Mouse (Mus musculus) lung, postnatal 0 days (tissue): Measurements from ENCODE around the gene Babam1. TPM values are rescaled to one million over a fixed set of nuclear protein-coding genes. Genes with fewer than 3 reads are reported as not detected.

Source experiments
- ATAC-seq: fragments of 200-750 bp; cut with Nextera tagmentation; 2 replicates; pipeline ENCODE4 v1.8.0; 2017; ENCODE audit warnings: moderate library complexity
- DNase-seq: peaks from one replicate; pipeline ENCODE4 v3.0.0-alpha.2; 2016; ENCODE audit warnings: low spot score
- H3K27ac ChIP-seq: fragments of 300-500 bp; sonication (generic); 2 replicates; pipeline ENCODE4 v1.5.1; 2014; ENCODE audit warnings: antibody characterized with exemption, mild to moderate bottlenecking, low read length, mixed read lengths
- H3K27me3 ChIP-seq: fragments of 300-500 bp; sonication (generic); replicated peaks from 2 replicates; pipeline ENCODE4 v1.6.1; 2014; ENCODE audit warnings: low read length, mixed read lengths; ENCODE audit not compliant: insufficient read depth
- H3K36me3 ChIP-seq: fragments of 300-500 bp; sonication (generic); 2 replicates; pipeline ENCODE4 v1.6.1; 2014; ENCODE audit warnings: low read length, mixed read lengths; ENCODE audit not compliant: insufficient read depth
- H3K4me1 ChIP-seq: fragments of 300-500 bp; sonication (generic); 2 replicates; pipeline ENCODE4 v1.6.1; 2014; ENCODE audit warnings: antibody characterized with exemption, low read depth, low read length, mixed read lengths; ENCODE audit not compliant: insufficient read depth
- H3K4me2 ChIP-seq: fragments of 300-500 bp; sonication (generic); replicated peaks from 2 replicates; pipeline ENCODE4 v1.6.1; 2014; ENCODE audit warnings: low read depth, mild to moderate bottlenecking, low read length, moderate library complexity, mixed read lengths
- H3K4me3 ChIP-seq: fragments of 300-500 bp; sonication (generic); 2 replicates; pipeline ENCODE4 v1.5.1; 2014; ENCODE audit warnings: low read depth, low read length
- H3K9ac ChIP-seq: fragments of 300-500 bp; sonication (generic); replicated peaks from 2 replicates; pipeline ENCODE4 v1.6.1; 2014; ENCODE audit warnings: low read depth, mild to moderate bottlenecking
- H3K9me3 ChIP-seq: fragments of 300-500 bp; sonication (generic); 2 replicates; pipeline ENCODE4 v1.6.1; 2016; ENCODE audit warnings: low read length, mixed read lengths
- CTCF ChIP-seq: IDR thresholded peaks from 2 replicates; pipeline ENCODE4 v1.5.1; 2016; ENCODE audit warnings: antibody characterized with exemption, mild to moderate bottlenecking
- EP300 ChIP-seq: IDR thresholded peaks from 2 replicates; pipeline ENCODE4 v1.6.1; 2016; ENCODE audit warnings: antibody characterized with exemption, mild to moderate bottlenecking, control low read depth
- WGBS: fragments of 180-500 bp; shearing (Covaris S2); extraction: QIAGEN DNeasy Blood & Tissue Kit; methylation state at CpG from one replicate; pipeline ENCODE4 v1.1.7; 2014; 5-methylcytosine and 5-hydroxymethylcytosine counted together
- polyA plus RNA-seq: library from polyadenylated mRNA; unstranded; fragments of >200 nt; fragmentation: Nextera tagmentation; extraction: Ambion mirVana; gene quantifications from 2 replicates; pipeline ENCODE4 v1.2.1, GENCODE M21; 2015

Gene Babam1
- polyA plus RNA-seq, 1 experiment from 2014 or later, result 60.8 TPM

- Histone ChIP-seq H3K36me3 (peaks cover 23% of the 10 kb centered on the region; the same call in 1 of the 2 replicates), H3K27me3 (no peaks in the 10 kb centered on the region), H3K9me3 (no peaks in the 10 kb centered on the region), H3K4me3 (no peak overlapping the region), H3K9ac (no peak overlapping the region), H3K27ac (no peak overlapping the region), H3K4me2 (no peak overlapping the region), H3K4me1 (peaks cover 19% of the 10 kb centered on the region; the same call in 1 of the 2 replicates)
- no peak for ATAC-seq
- 80% methylated on average over 16 of the region's 17 CpGs for WGBS
- TF ChIP-seq CTCF, result no peak
- TF ChIP-seq EP300, result no peak
- DNase-seq, result no peak
These were observed 21.9 kb upstream of the Babam1 start for GRCm38 (mm10) chr8:71374616-71375206.

DNA sequence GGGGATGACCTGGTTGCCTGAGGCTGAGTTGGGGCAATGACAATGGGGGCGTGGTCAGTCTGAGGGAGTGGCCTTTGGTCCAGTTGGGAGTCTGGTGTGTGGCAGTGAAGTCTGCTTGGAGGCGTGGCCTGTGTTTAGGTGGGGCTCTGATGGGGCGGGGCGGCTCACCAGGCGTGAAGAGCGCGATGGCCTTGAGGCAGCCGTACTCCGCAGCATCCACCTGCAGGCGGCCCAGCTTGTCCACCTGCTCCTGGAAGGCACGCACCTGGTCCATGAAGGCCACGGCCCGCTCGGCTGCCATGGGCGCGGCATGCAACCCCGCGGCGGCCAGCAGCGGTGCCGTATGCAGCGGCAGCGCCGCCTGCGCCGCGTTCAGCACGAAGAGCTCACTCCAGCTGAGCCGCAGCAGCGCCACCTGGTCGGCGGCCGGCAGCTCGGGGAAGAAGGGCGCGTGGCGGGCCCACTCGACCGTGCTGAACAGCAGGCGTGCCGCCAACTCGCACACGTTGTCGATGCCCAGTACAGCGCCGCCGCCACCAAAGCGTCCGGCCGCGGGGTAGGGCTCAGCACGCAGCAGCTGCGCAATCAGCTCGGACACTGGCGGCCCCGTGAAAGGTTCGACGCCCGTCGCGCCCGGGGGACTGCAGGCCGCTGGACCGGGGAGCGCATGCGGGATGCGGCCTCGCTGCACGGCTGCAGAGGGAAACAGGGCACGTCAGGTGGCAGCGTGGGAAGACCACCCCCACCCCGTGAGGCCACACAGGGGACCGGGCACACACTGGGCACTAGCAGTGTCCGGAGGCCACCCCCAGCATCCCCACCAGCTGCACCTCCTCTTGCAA, 20.9 kb upstream of the Babam1 start:
- TF ChIP-seq EP300 (no peak), CTCF (peak; percentile 64)
- H3K27me3 ChIP-seq, result no peaks in the 10 kb centered on the region
- no peaks in the 10 kb centered on the region for H3K9me3 ChIP-seq
- no peak overlapping the region for H3K4me3 ChIP-seq
- H3K36me3 ChIP-seq, result peaks cover 23% of the 10 kb centered on the region; the same call in 1 of the 2 replicates
- 26% methylated on average over 72 of the region's 74 CpGs for WGBS
- DNase-seq (peak; percentile 83), ATAC-seq (peak; percentile 17)
- peaks cover 23% of the 10 kb centered on the region; the same call in 1 of the 2 replicates for H3K4me1 ChIP-seq
- H3K4me2 ChIP-seq, result peak overlapping the region; percentile 42
- H3K27ac ChIP-seq, result peak overlapping the region; percentile 28
- no peak overlapping the region for H3K9ac ChIP-seq

DNA sequence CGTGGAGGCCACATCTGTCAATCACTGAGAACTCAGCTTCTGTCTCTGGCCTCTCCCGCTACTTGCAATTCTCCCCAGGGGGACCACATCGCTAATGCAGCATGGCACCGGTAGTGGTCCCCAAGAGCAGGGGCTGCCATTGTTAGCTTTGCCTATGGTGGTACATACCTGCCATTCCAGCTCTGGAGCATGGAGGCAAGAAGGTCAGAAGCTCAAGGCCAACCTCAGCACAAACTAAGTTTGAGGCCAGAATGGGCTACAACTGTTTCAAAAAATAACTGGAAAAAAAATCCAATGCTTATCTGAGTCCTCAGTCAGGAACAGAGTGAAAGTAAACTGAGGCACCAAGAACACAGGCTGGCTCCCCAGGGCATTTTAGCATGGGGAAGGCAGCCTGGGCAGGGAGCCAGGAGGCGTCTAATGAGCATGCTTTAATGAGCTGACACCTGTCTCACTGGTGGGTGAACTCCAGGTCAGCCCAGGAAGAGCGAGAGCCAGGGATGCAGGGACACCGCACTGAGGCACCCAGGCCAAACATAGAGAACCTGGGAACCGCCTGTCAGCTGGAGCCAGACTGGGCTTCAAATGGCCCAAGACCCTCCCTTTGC, 20.1 kb upstream of the Babam1 start:
- no peaks in the 10 kb centered on the region for H3K9me3 ChIP-seq
- no peak overlapping the region for H3K4me3 ChIP-seq
- H3K27ac ChIP-seq, result 0 out of 2 replicates have a peak overlapping the region, but pooled peaks have one; percentile 28
- peaks cover 23% of the 10 kb centered on the region; the same call in 1 of the 2 replicates for H3K4me1 ChIP-seq
- ATAC-seq, result no peak
- no peak for DNase-seq
- H3K36me3 ChIP-seq, result peaks cover 23% of the 10 kb centered on the region; the same call in 1 of the 2 replicates
- no peak for TF ChIP-seq EP300
- TF ChIP-seq CTCF, result no peak
- H3K27me3 ChIP-seq, result no peaks in the 10 kb centered on the region
- no peak overlapping the region for H3K4me2 ChIP-seq
- no peak overlapping the region for H3K9ac ChIP-seq
- WGBS, result 54% methylated on average over 8 of the region's 8 CpGs

DNA sequence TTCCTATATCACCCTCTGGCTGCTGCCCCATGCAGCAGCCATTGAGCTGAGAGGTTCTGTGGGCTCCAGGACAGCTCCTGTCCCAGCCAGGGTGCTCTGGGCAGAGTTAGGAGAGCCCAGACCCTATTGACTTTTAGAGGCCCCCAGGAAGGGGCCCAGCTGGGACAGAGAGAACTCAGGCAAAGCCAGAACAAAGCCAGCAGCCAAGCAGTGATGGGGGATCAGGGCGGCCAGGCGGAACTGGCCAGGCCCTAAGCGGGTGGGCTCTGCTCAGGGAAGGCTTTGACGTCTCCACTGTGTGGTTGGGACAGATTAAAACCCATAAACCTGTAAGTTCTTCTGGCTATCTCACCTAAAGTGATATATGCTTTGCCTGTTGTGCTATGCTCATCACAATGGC, 17.7 kb upstream of the Babam1 start:
- DNase-seq, result no peak
- 79% methylated on average over 4 of the region's 4 CpGs for WGBS
- TF ChIP-seq CTCF (no peak), EP300 (no peak)
- H3K4me2 ChIP-seq, result peak overlapping the region; percentile 99
- 0 out of 2 replicates have a peak overlapping the region, but pooled peaks have one; percentile 93 for H3K4me3 ChIP-seq
- no peak for ATAC-seq
- peaks cover 37% of the 10 kb centered on the region for H3K4me1 ChIP-seq
- H3K27ac ChIP-seq, result no peak overlapping the region
- no peaks in the 10 kb centered on the region for H3K27me3 ChIP-seq
- no peaks in the 10 kb centered on the region for H3K9me3 ChIP-seq
- peaks cover 10% of the 10 kb centered on the region; the same call in 1 of the 2 replicates for H3K36me3 ChIP-seq
- no peak overlapping the region for H3K9ac ChIP-seq

- peaks cover 4% of the 10 kb centered on the region; the same call in 1 of the 2 replicates for H3K36me3 ChIP-seq
- DNase-seq, result no peak
- TF ChIP-seq EP300 (no peak), CTCF (no peak)
- peak overlapping the region; percentile 99 for H3K4me2 ChIP-seq
- no peak for ATAC-seq
- H3K27ac ChIP-seq, result peak overlapping the region; percentile 51; the same call in 1 of the 2 replicates
- WGBS, result 52% methylated on average over 3 of the region's 3 CpGs
- H3K27me3 ChIP-seq, result no peaks in the 10 kb centered on the region
- H3K9me3 ChIP-seq, result no peaks in the 10 kb centered on the region
- H3K9ac ChIP-seq, result peak overlapping the region; percentile 84
- H3K4me3 ChIP-seq, result peak overlapping the region; percentile 93
- peaks cover 37% of the 10 kb centered on the region for H3K4me1 ChIP-seq
These were observed 17.1 kb upstream of the Babam1 start for GRCm38 (mm10) chr8:71379512-71380075.
